Mouse (Mus musculus) olfactory bulb, adult 2 months (tissue): Measurements from ENCODE around the gene Phlda2. TPM values are rescaled to one million over a fixed set of nuclear protein-coding genes. Genes with fewer than 3 reads are reported as not detected.
"Not testable (repeated sequence)": the region's sequence is repeated elsewhere in the genome, so short reads cannot be mapped to it uniquely, and the experiment has no call there.

Experiments used
- H3K27ac ChIP-seq: fragments of 200-500 bp; 2 replicates; pipeline ENCODE4 v1.5.1; 2012; ENCODE audit warnings: low read depth, low read length; ENCODE audit not compliant: insufficient read depth
- H3K4me1 ChIP-seq: fragments of 200-500 bp; 2 replicates; pipeline ENCODE4 v1.6.1; 2012; ENCODE audit warnings: low read length; ENCODE audit not compliant: control insufficient read depth, insufficient read depth
- H3K4me3 ChIP-seq: fragments of 200-500 bp; 2 replicates; pipeline ENCODE4 v1.5.1; 2012; ENCODE audit warnings: mild to moderate bottlenecking, low read depth, low read length, moderate library complexity; ENCODE audit not compliant: insufficient read depth
- CTCF ChIP-seq: fragments of 200-500 bp; IDR thresholded peaks from 2 replicates; pipeline ENCODE4 v1.5.1; 2012; ENCODE audit warnings: low read depth, mild to moderate bottlenecking, low read length, moderate library complexity; ENCODE audit not compliant: insufficient read depth
- POLR2A ChIP-seq: fragments of 200-500 bp; IDR thresholded peaks from 2 replicates; pipeline ENCODE4 v1.6.1; 2012; ENCODE audit warnings: mild to moderate bottlenecking, low read depth, low read length, moderate library complexity; ENCODE audit not compliant: insufficient read depth
- WGBS: fragments of 180-500 bp; shearing (Covaris S2); methylation state at CpG from one replicate; pipeline ENCODE4 v1.1.7; 2018; 5-methylcytosine and 5-hydroxymethylcytosine counted together
- polyA plus RNA-seq: library from polyadenylated mRNA; stranded (reverse); fragments of >200 nt; gene quantifications from 2 replicates; pipeline ENCODE4 v1.2.4, GENCODE M21; 2012; ENCODE audit warnings: low replicate concordance; ENCODE audit not compliant: missing spikeins, insufficient read depth, insufficient read length

The Phlda2 gene
- polyA plus RNA-seq, result not detected in 2 replicates

GRCm38 (mm10) chr7:143502418-143503200, at the start of gene Phlda2:
TSS of gene Phlda2 (minus strand) at chr7:143503150.
- H3K4me3 ChIP-seq, result peak within 1 kb of the TSS; percentile 25
- no peak for TF ChIP-seq POLR2A
- no peak for TF ChIP-seq CTCF
- WGBS, result 5% methylated on average over 51 of the region's 51 CpGs
- peaks cover 15% of the 10 kb centered on the region for H3K4me1 ChIP-seq
- H3K27ac ChIP-seq, result no peak within 1 kb of the TSS

DNA sequence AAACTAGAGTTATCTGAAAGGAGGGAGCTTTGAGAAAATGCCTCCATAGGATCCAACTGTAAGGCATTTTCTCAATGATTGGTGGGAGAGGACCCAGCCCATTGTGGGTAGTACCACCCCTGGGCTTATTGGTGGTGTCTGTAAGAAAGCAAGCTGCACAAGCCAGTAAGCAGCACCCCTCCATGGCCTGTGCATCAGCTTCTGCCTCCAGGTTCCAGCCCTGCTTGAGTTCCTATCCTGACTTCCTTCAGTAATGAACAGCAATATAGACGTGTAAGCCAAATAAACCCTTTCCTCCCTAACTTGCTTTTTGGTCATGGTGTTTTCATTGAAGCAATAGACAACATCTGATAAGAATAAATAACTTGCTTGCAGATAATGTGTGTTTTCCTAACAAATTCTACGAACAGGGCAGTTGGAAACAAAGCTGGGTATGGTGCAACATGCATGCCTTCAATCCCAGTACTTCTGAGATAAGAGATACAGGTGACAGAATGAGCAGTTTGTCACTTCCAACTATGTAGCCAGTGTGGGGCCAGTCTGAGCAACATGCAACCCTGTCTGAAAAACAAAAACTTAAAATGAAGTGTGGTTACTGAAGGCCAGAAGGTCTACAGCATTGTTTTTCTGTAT, 46.8 kb upstream of the Phlda2 start:
- Histone ChIP-seq H3K4me3 (peak overlapping the region; percentile 75; the same call in 1 of the 2 replicates), H3K27ac (peak overlapping the region; percentile 63), H3K4me1 (peaks cover 2% of the 10 kb centered on the region)
- 36% methylated on average over 2 of the region's 2 CpGs for WGBS
- TF ChIP-seq POLR2A (no peak), CTCF (no peak)

DNA sequence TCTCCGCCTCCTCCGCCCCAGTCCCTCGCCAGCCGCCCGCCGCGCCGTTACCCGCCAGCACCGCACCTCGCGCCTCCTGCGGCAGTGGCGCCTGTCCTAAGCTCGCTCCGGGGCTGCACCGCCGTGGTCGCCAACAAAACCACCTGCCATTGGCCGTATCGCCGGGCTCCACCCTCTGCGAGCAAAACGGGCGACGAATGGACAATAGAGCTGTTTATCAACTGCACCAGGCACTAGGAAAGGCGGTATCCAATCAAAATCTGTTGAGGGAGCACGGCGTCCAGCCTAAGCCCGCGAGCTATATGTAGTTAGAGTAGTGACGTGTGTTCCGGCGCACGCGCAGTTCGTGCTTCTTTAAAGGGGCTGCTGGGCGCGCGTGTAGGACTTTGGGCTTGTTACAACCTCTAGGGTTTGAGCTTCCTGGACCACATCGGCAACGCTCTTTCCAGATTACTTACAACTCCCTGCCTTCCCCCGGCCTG, 46.1 kb upstream of the Phlda2 start, which contains the start of gene Nap1l4:
TSS of gene Nap1l4 (minus strand) at position 131 of the 482 bp plus-strand sequence.
- H3K27ac ChIP-seq, result peak within 1 kb of the TSS; percentile 63
- peak within 1 kb of the TSS; percentile 92 for H3K4me3 ChIP-seq
- WGBS, result under 1% methylated on average over 43 of the region's 43 CpGs
- TF ChIP-seq POLR2A (peak; percentile 71), CTCF (no peak)
- peaks cover 2% of the 10 kb centered on the region for H3K4me1 ChIP-seq

- H3K27ac ChIP-seq, result peak overlapping the region; percentile 50
- H3K4me3 ChIP-seq, result peak overlapping the region; percentile 92
- H3K4me1 ChIP-seq, result peaks cover 2% of the 10 kb centered on the region
- no peak for TF ChIP-seq POLR2A
- TF ChIP-seq CTCF, result no peak
- under 1% methylated on average over 61 of the region's 63 CpGs for WGBS
These were observed 45.4 kb upstream of the Phlda2 start for GRCm38 (mm10) chr7:143548231-143548961.

GRCm38 (mm10) chr7:143546554-143546953, 43.6 kb upstream of the Phlda2 start:
- Histone ChIP-seq H3K4me1 (peaks cover 2% of the 10 kb centered on the region), H3K4me3 (no peak overlapping the region), H3K27ac (no peak overlapping the region)
- TF ChIP-seq CTCF (no peak), POLR2A (no peak)
- WGBS, result 48% methylated on average over 2 of the region's 2 CpGs

GRCm38 (mm10) chr7:143544368-143544767, 41.4 kb upstream of the Phlda2 start:
- no peak overlapping the region for H3K27ac ChIP-seq
- H3K4me3 ChIP-seq, result no peak overlapping the region
- no peak for TF ChIP-seq POLR2A
- no peak for TF ChIP-seq CTCF
- 96% methylated on average over 2 of the region's 2 CpGs for WGBS
- no peaks in the 10 kb centered on the region for H3K4me1 ChIP-seq

- Histone ChIP-seq H3K4me3 (no peak overlapping the region), H3K27ac (no peak overlapping the region), H3K4me1 (no peaks in the 10 kb centered on the region)
- WGBS, result 89% methylated on average over 1 of the region's 1 CpGs
- no peak for TF ChIP-seq CTCF
- TF ChIP-seq POLR2A, result no peak
These were observed 35.7 kb upstream of the Phlda2 start for GRCm38 (mm10) chr7:143538671-143539070.

GRCm38 (mm10) chr7:143538229-143538628, 35.3 kb upstream of the Phlda2 start:
- not testable (repeated sequence) for H3K4me1 ChIP-seq, H3K27ac ChIP-seq

DNA sequence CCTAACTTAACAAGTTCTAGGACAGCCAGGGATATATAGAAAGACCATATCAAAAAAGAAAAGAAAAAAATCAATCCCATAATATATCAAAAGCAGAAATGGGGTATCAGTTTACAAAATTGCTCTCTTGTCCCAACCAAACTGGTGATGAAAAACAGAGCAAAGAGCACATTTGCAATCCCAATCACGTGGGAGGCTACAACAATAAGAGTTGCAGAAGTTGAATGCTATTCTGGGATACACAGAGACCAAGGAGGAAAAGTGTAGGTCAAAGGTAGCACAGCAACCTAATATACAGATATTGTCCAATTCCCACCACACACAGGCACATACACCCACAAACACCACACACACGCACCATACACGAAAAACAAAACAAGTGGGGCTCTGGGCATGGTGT, 33.3 kb upstream of the Phlda2 start:
- TF ChIP-seq POLR2A, result no peak
- TF ChIP-seq CTCF, result no peak
- H3K4me3 ChIP-seq, result no peak overlapping the region
- 79% methylated on average over 3 of the region's 3 CpGs for WGBS
- H3K27ac ChIP-seq, result no peak overlapping the region
- no peaks in the 10 kb centered on the region for H3K4me1 ChIP-seq

More at GRCm38 (mm10) chr7:143538229-143538628, 35.3 kb upstream of the Phlda2 start:
- not testable (repeated sequence) for H3K4me3 ChIP-seq
- 90% methylated on average over 6 of the region's 6 CpGs for WGBS
